Mouse (Mus musculus) forebrain, embryonic 13.5 days (tissue): Measurements from ENCODE around the gene Nprl2. TPM values are rescaled to one million over a fixed set of nuclear protein-coding genes. Genes with fewer than 3 reads are reported as not detected.
A peak's percentile ranks its signal among the peaks of the same experiment; 100 is the strongest.

Experiments used
- ATAC-seq: fragments of 200-750 bp; cut with Nextera tagmentation; 2 replicates; pipeline ENCODE4 v1.8.0; 2017
- H3K27ac ChIP-seq: fragments of 300-500 bp; sonication (generic); 2 replicates; pipeline ENCODE4 v1.5.1; 2015; ENCODE audit warnings: inconsistent platforms, mild to moderate bottlenecking, moderate library complexity
- H3K27me3 ChIP-seq: fragments of 300-500 bp; sonication (generic); 2 replicates; pipeline ENCODE4 v1.6.1; 2015; ENCODE audit warnings: mild to moderate bottlenecking, inconsistent platforms
- H3K36me3 ChIP-seq: fragments of 300-500 bp; sonication (generic); 2 replicates; pipeline ENCODE4 v1.6.1; 2015; ENCODE audit warnings: mild to moderate bottlenecking, inconsistent platforms; ENCODE audit not compliant: poor library complexity, severe bottlenecking
- H3K4me1 ChIP-seq: fragments of 300-500 bp; sonication (generic); 2 replicates; pipeline ENCODE4 v1.6.1; 2015; ENCODE audit warnings: inconsistent platforms
- H3K4me2 ChIP-seq: fragments of 300-500 bp; sonication (generic); 2 replicates; pipeline ENCODE4 v1.6.1; 2015; ENCODE audit warnings: inconsistent platforms, mild to moderate bottlenecking, moderate library complexity
- H3K4me3 ChIP-seq: fragments of 300-500 bp; sonication (generic); 2 replicates; pipeline ENCODE4 v1.5.1; 2015; ENCODE audit warnings: mild to moderate bottlenecking, inconsistent platforms
- H3K9ac ChIP-seq: fragments of 300-500 bp; sonication (generic); 2 replicates; pipeline ENCODE4 v1.6.1; 2015; ENCODE audit warnings: mild to moderate bottlenecking, inconsistent platforms
- H3K9me3 ChIP-seq: fragments of 300-500 bp; sonication (generic); replicated peaks from 2 replicates; pipeline ENCODE4 v1.6.1; 2016; ENCODE audit warnings: inconsistent platforms
- WGBS: fragments of 180-500 bp; shearing (Covaris S2); methylation state at CpG from one replicate; pipeline ENCODE4 v1.1.7; 2015; 5-methylcytosine and 5-hydroxymethylcytosine counted together
- polyA plus RNA-seq: library from polyadenylated mRNA; unstranded; fragments of >200 nt; fragmentation: Nextera tagmentation; extraction: Ambion mirVana; gene quantifications from 2 replicates; pipeline ENCODE4 v1.2.1, GENCODE M21; 2015

Nprl2 gene
- polyA plus RNA-seq, 1 experiment from 2014 or later = 59.0 TPM

- Histone ChIP-seq H3K9me3 (no peaks in the 10 kb centered on the region), H3K4me2 (no peak overlapping the region), H3K4me3 (no peak overlapping the region), H3K27me3 (no peaks in the 10 kb centered on the region), H3K27ac (no peak overlapping the region), H3K9ac (no peak overlapping the region), H3K36me3 (peaks cover 34% of the 10 kb centered on the region), H3K4me1 (peaks cover 18% of the 10 kb centered on the region)
- no peak for ATAC-seq
- 93% methylated on average over 5 of the region's 5 CpGs for WGBS
Measured at GRCm38 (mm10) chr9:107586504-107586903, 44.5 kb downstream of the Nprl2 start.

GRCm38 (mm10) chr9:107586974-107587832 lies 45.2 kb downstream of the Nprl2 start, which contains the start of gene Ifrd2:
Gene Ifrd2 (plus strand): TSS chr9:107587642.
- Histone ChIP-seq H3K9me3 (no peaks in the 10 kb centered on the region), H3K27me3 (no peaks in the 10 kb centered on the region), H3K4me2 (peak within 1 kb of the TSS; percentile 85), H3K4me3 (peak within 1 kb of the TSS; percentile 77), H3K36me3 (peaks cover 41% of the 10 kb centered on the region), H3K27ac (no peak within 1 kb of the TSS), H3K9ac (peak within 1 kb of the TSS; percentile 74), H3K4me1 (peaks cover 15% of the 10 kb centered on the region)
- peak; percentile 98 for ATAC-seq
- WGBS = 14% methylated on average over 46 of the region's 46 CpGs

GRCm38 (mm10) chr9:107587833-107588639 lies 46.0 kb downstream of the Nprl2 start:
- H3K9me3 ChIP-seq = no peaks in the 10 kb centered on the region
- no peak overlapping the region for H3K27ac ChIP-seq
- no peaks in the 10 kb centered on the region for H3K27me3 ChIP-seq
- H3K4me1 ChIP-seq = peaks cover 15% of the 10 kb centered on the region
- peak overlapping the region; percentile 77 for H3K4me3 ChIP-seq
- peaks cover 45% of the 10 kb centered on the region for H3K36me3 ChIP-seq
- H3K4me2 ChIP-seq = peak overlapping the region; percentile 85
- H3K9ac ChIP-seq = peak overlapping the region; percentile 74
- no peak; the same call in 1 of the 2 replicates for ATAC-seq
- WGBS = 6% methylated on average over 33 of the region's 33 CpGs

GRCm38 (mm10) chr9:107590058-107590772 lies 48.2 kb downstream of the Nprl2 start:
- Histone ChIP-seq H3K9me3 (no peaks in the 10 kb centered on the region), H3K27me3 (no peaks in the 10 kb centered on the region), H3K4me3 (no peak overlapping the region), H3K4me1 (peaks cover 15% of the 10 kb centered on the region), H3K9ac (no peak overlapping the region), H3K36me3 (peaks cover 48% of the 10 kb centered on the region), H3K27ac (no peak overlapping the region), H3K4me2 (no peak overlapping the region)
- ATAC-seq = no peak
- WGBS = 91% methylated on average over 25 of the region's 25 CpGs

- WGBS = 95% methylated on average over 6 of the region's 6 CpGs
- no peak for ATAC-seq
- H3K4me1 ChIP-seq = peaks cover 15% of the 10 kb centered on the region
- H3K4me3 ChIP-seq = no peak overlapping the region
- no peak overlapping the region for H3K4me2 ChIP-seq
- H3K9ac ChIP-seq = no peak overlapping the region
- no peaks in the 10 kb centered on the region for H3K27me3 ChIP-seq
- peaks cover 48% of the 10 kb centered on the region for H3K36me3 ChIP-seq
- no peak overlapping the region for H3K27ac ChIP-seq
- no peaks in the 10 kb centered on the region for H3K9me3 ChIP-seq
Measured at GRCm38 (mm10) chr9:107590773-107591060, 48.7 kb downstream of the Nprl2 start.

- Histone ChIP-seq H3K9ac (no peak overlapping the region), H3K9me3 (no peaks in the 10 kb centered on the region), H3K36me3 (peaks cover 48% of the 10 kb centered on the region), H3K27ac (no peak overlapping the region; the same call in 1 of the 2 replicates), H3K4me3 (no peak overlapping the region), H3K27me3 (no peaks in the 10 kb centered on the region), H3K4me2 (no peak overlapping the region), H3K4me1 (peaks cover 9% of the 10 kb centered on the region)
- ATAC-seq = no peak
- WGBS = 82% methylated on average over 11 of the region's 11 CpGs
Measured at GRCm38 (mm10) chr9:107593101-107593976, 51.3 kb downstream of the Nprl2 start.

- Histone ChIP-seq H3K9ac (no peak overlapping the region), H3K9me3 (no peaks in the 10 kb centered on the region), H3K27ac (no peak overlapping the region), H3K27me3 (no peaks in the 10 kb centered on the region), H3K4me3 (no peak overlapping the region), H3K36me3 (peaks cover 48% of the 10 kb centered on the region), H3K4me1 (no peaks in the 10 kb centered on the region), H3K4me2 (no peak overlapping the region)
- ATAC-seq = no peak
- WGBS = 71% methylated on average over 8 of the region's 8 CpGs
Measured at GRCm38 (mm10) chr9:107594281-107595062, 52.4 kb downstream of the Nprl2 start.

Other genes with a start within 250 kb of the Nprl2 start
- 6.2 and 7.3 TPM in 2 replicates for gene Cish, start 246.2 kb upstream of the Nprl2 start, polyA plus RNA-seq
- gene Hemk1, start 203.9 kb upstream of the Nprl2 start, polyA plus RNA-seq = 13.3 and 13.9 TPM in 2 replicates
- gene 6430571L13Rik, start 201.6 kb upstream of the Nprl2 start, polyA plus RNA-seq = 3.1 and 3.2 TPM in 2 replicates
- 3.3 and 4.5 TPM in 2 replicates for gene Cacna2d2, start 142.6 kb upstream of the Nprl2 start, polyA plus RNA-seq
- 36.9 TPM in 2 replicates for gene Tmem115, start 8.3 kb upstream of the Nprl2 start, polyA plus RNA-seq
- 23.2 and 25.7 TPM in 2 replicates for gene Cyb561d2, start within 50 bp of the Nprl2 start, polyA plus RNA-seq
- 2.0 and 4.0 TPM in 2 replicates for gene Zmynd10, start 5.1 kb downstream of the Nprl2 start, polyA plus RNA-seq
- 39.3 and 43.2 TPM in 2 replicates for gene Rassf1, start 9.3 kb downstream of the Nprl2 start, polyA plus RNA-seq
- 80.7 and 84.8 TPM in 2 replicates for gene Tusc2, start 21.0 kb downstream of the Nprl2 start, polyA plus RNA-seq
- gene Hyal2, start 25.7 kb downstream of the Nprl2 start, polyA plus RNA-seq = 85.4 and 99.5 TPM in 2 replicates
- 8.4 and 8.5 TPM in 2 replicates for gene Hyal1, start 34.7 kb downstream of the Nprl2 start, polyA plus RNA-seq
- 14.5 and 17.9 TPM in 2 replicates for gene Naa80, start 36.7 kb downstream of the Nprl2 start, polyA plus RNA-seq
- gene Hyal3, start 38.6 kb downstream of the Nprl2 start, polyA plus RNA-seq = 1.1 and 1.5 TPM in 2 replicates
- 15.4 and 20.8 TPM in 2 replicates for gene Ifrd2, start 45.4 kb downstream of the Nprl2 start, polyA plus RNA-seq
- gene Sema3b, start 67.0 kb downstream of the Nprl2 start, polyA plus RNA-seq = 1.8 and 2.0 TPM in 2 replicates
- gene Gnai2, start 93.1 kb downstream of the Nprl2 start, polyA plus RNA-seq = 397 and 426 TPM in 2 replicates
- gene Slc38a3, start 127.3 kb downstream of the Nprl2 start, polyA plus RNA-seq = 14.3 and 14.6 TPM in 2 replicates
- 1.3 and 1.8 TPM in 2 replicates for gene Gnat1, start 137.5 kb downstream of the Nprl2 start, polyA plus RNA-seq
- 6.8 and 7.7 TPM in 2 replicates for gene Sema3f, start 168.2 kb downstream of the Nprl2 start, polyA plus RNA-seq
- 256 and 261 TPM in 2 replicates for gene Rbm5, start 228.8 kb downstream of the Nprl2 start, polyA plus RNA-seq